Mouse (Mus musculus) embryonic facial prominence, embryonic 10.5 days (tissue): ENCODE measurements around the gene Tmem88. TPM values are rescaled to one million over a fixed set of nuclear protein-coding genes. Genes with fewer than 3 reads are reported as not detected.
"Not testable (repeated sequence)": the region's sequence is repeated elsewhere in the genome, so short reads cannot be mapped to it uniquely, and the experiment has no call there.

Experiments used
- DNase-seq: peaks from one replicate; pipeline ENCODE4 v3.0.0-alpha.2; 2017; ENCODE audit warnings: low spot score
- H3K27ac ChIP-seq: fragments of 300-500 bp; sonication (generic); replicated peaks from 2 replicates; pipeline ENCODE4 v1.5.1; 2016; ENCODE audit warnings: mild to moderate bottlenecking
- H3K27me3 ChIP-seq: fragments of 300-500 bp; sonication (generic); replicated peaks from 2 replicates; pipeline ENCODE4 v1.6.1; 2016; ENCODE audit warnings: low read depth, mild to moderate bottlenecking; ENCODE audit not compliant: poor library complexity, severe bottlenecking
- H3K36me3 ChIP-seq: fragments of 300-500 bp; sonication (generic); replicated peaks from 2 replicates; pipeline ENCODE4 v1.6.1; 2016; ENCODE audit warnings: mild to moderate bottlenecking, moderate library complexity
- H3K4me1 ChIP-seq: fragments of 300-500 bp; sonication (generic); 2 replicates; pipeline ENCODE4 v1.6.1; 2016
- H3K4me3 ChIP-seq: fragments of 300-500 bp; sonication (generic); 2 replicates; pipeline ENCODE4 v1.5.1; 2016; ENCODE audit warnings: mild to moderate bottlenecking, moderate library complexity
- H3K9me3 ChIP-seq: fragments of 300-500 bp; sonication (generic); 2 replicates; pipeline ENCODE4 v1.6.1; 2016; ENCODE audit warnings: mild to moderate bottlenecking
- WGBS: fragments of 180-500 bp; shearing (Covaris S2); methylation state at CpG from one replicate; pipeline ENCODE4 v1.1.7; 2016; 5-methylcytosine and 5-hydroxymethylcytosine counted together
- polyA plus RNA-seq: library from polyadenylated mRNA; unstranded; fragments of >200 nt; fragmentation: Nextera tagmentation; extraction: Ambion mirVana; gene quantifications from 2 replicates; pipeline ENCODE4 v1.2.1, GENCODE M21; 2016

Tmem88 gene
- polyA plus RNA-seq, 1 experiment from 2014 or later: 19.8 TPM

DNA sequence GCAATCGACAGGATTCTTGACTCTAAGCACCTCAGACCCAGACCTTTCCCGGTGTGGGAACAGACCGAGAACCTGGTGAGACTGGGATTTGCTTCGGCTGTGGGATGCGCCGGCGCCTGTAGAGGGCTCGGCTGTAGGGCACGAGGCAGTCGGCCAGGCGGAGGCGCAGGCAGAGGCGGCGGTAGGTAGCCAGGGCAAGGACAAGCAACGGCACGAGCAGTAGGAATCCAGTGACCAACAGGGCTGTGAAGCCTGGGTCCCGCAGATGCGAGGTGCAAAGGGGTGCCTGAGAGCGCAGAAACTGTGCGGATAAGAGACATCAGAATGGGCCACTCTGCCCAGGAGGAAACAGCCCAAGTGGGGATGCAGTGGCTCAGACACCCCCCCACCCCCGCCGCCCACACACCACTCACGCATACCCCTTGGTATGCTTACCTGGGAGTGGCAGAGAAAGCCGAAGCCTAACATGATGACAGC lies 415 bp downstream of the Tmem88 start:
- Histone ChIP-seq H3K36me3 (peaks cover 42% of the 10 kb centered on the region), H3K9me3 (no peaks in the 10 kb centered on the region), H3K27ac (peak overlapping the region; percentile 93), H3K4me1 (peaks cover 62% of the 10 kb centered on the region), H3K4me3 (peak overlapping the region; percentile 71), H3K27me3 (peaks cover 18% of the 10 kb centered on the region)
- 5% methylated on average over 24 of the region's 24 CpGs for WGBS
- DNase-seq: peak; percentile 68

DNA sequence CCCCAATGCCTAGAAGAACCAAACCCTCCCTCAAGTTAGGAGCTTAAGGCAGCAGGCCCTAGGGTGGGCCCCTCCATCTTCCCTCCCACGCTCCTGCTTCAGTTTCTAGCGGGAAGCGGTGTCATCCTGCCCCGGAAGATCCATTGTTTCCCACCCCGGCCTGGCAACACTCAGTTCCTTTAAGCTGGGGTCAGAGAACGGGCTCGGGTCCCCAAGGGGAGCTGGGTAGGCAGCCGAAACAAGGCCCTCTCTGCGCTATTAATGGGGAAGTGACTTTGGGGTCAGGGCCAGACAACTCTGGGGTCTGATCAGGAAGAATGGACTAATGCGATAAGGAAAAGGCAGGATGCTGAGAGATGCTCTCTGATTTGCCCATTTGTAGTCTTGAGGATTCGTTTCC lies 1.3 kb downstream of the Tmem88 start:
- WGBS: 26% methylated on average over 11 of the region's 11 CpGs
- H3K27ac ChIP-seq: peak overlapping the region; percentile 93
- H3K36me3 ChIP-seq: peaks cover 39% of the 10 kb centered on the region
- peak; percentile 53 for DNase-seq
- peaks cover 18% of the 10 kb centered on the region for H3K27me3 ChIP-seq
- peak overlapping the region; percentile 71 for H3K4me3 ChIP-seq
- H3K9me3 ChIP-seq: no peaks in the 10 kb centered on the region
- peaks cover 62% of the 10 kb centered on the region for H3K4me1 ChIP-seq

DNA sequence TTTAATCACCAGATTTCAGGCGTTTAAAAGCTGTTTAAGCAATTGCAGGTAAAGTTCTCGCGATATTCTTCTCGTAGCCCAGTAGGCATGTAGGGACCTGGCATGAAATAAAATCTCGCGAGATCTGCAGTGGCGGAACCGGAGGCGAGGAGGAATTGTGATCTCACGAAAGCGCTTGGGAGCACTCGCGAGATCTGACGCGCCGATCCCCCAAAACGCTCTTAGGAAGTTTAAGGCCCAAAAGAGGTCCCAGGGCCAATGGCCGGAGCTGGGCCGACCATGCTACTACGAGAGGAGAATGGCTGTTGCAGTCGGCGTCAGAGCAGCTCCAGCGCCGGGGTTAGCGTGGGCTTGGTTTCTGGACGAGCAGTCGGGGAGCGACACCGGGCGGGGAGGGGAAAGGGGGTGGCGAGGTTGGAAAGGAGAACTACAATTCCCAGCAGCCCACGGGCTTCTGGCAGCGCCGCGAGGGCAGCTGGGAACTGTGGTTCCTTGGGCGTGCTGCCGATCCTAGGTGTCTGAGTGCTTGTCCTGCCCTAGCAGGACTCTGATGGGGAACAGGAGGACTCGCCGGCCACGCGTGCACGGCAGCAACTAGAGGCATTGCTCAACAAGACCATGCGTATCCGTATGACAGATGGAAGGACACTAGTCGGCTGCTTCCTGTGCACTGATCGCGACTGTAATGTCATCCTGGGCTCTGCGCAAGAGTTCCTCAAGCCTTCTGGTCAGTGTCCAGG lies 2.2 kb downstream of the Tmem88 start:
- peaks cover 29% of the 10 kb centered on the region for H3K36me3 ChIP-seq
- WGBS: under 1% methylated on average over 48 of the region's 48 CpGs

DNA sequence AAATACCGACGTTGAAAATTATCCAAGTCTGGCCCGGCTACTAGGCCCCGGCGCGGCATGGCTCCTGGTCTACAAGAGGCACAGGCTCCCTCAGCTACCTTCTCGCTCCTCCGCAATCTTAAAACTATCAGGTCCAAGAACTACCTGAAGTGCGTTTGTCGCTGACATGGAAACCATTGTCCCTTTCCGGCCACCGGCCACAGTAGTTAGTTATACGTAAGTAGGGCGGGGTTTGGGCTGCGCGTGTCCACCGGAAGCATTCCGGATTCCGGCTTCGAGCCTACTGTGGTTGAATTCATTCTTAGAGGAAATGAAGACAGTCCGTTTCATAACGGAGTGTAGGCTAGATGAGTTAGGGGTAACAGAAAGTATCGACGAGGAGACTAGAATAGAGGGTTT lies 2.8 kb downstream of the Tmem88 start, which contains the start of the genes Naa38 and Cyb5d1:
TSS of gene Naa38 (plus strand) at position 253 of the 399 bp plus-strand sequence.
TSS of gene Cyb5d1 (minus strand) at position 397 of the 399 bp plus-strand sequence.
- Histone ChIP-seq H3K27ac (peak within 1 kb of the TSS; percentile 93), H3K36me3 (peaks cover 23% of the 10 kb centered on the region), H3K4me1 (peaks cover 49% of the 10 kb centered on the region), H3K4me3 (peak within 1 kb of the TSS; percentile 71)
- DNase-seq: peak; percentile 86
- H3K9me3 ChIP-seq, H3K27me3 ChIP-seq: not testable (repeated sequence)
- under 1% methylated on average over 24 of the region's 24 CpGs for WGBS

More for the DNA sequence above, 2.2 kb downstream of the Tmem88 start:
- DNase-seq: peak; percentile 95
- Histone ChIP-seq H3K9me3 (no peaks in the 10 kb centered on the region), H3K4me1 (peaks cover 54% of the 10 kb centered on the region), H3K27me3 (peaks cover 13% of the 10 kb centered on the region), H3K27ac (peak overlapping the region; percentile 93), H3K4me3 (peak overlapping the region; percentile 71)

DNA sequence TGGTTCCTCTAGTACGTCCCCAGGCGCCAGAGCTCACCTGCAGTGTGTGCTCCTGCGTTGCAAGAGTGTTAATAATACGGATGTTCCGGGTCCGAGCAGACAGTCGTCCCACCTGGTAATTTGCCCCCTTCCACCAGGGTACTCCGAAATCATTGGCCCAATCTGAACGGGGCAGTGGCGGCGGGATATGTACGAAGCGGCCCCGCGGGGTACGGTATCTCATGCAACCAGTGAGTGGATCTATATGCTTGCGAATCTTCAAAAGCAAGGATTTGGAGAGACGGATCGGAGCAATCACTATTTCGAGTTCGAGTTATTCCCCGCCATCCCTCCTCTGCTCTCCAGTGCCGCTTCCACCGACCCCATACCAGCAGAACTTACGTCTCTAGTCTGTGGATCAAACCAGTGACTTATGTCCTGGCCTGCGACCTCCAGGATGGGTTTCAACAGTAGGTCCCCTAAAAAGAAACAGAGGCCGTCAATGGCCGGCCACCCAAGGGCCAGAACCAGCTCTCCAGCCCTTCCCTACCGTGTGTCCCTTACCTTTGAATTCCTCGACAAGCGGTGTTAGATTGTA lies 3.4 kb downstream of the Tmem88 start:
- 2% methylated on average over 31 of the region's 31 CpGs for WGBS
- Histone ChIP-seq H3K27ac (peak overlapping the region; percentile 93), H3K4me3 (peak overlapping the region; percentile 71), H3K4me1 (peaks cover 49% of the 10 kb centered on the region), H3K36me3 (peaks cover 18% of the 10 kb centered on the region)
- not testable (repeated sequence) for H3K9me3 ChIP-seq, H3K27me3 ChIP-seq
- DNase-seq: peak; percentile 45

DNA sequence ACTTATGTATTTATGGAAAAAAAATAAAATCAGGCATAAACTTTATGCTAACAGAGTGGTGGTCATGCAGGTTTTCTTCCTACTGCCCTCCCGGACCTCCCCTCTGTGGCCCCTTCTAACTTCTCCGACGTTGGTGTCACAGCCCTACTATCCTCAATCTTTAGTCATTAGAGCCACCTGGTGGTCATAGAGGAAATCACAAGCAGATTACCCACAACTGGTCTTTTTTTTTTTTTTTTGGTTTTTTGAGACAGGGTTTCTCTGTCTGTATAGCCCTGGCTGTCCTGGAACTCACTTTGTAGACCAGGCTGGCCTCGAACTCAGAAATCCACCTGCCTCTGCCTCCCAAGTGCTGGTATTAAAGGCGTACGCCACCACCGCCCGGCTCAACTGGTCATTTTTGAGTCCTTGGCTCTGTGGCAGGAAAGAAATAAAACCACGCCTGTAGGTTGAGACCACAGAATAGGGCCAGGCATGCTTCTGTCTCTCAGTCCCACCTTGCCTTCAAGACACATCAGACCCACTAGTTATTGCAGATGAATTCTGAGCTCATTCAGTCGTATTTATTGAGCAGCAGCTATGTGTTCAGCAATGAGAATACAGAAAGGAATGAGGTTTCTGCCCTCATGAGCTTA lies 7.5 kb downstream of the Tmem88 start:
- 52% methylated on average over 10 of the region's 10 CpGs for WGBS
- DNase-seq: peak; percentile 68

DNA sequence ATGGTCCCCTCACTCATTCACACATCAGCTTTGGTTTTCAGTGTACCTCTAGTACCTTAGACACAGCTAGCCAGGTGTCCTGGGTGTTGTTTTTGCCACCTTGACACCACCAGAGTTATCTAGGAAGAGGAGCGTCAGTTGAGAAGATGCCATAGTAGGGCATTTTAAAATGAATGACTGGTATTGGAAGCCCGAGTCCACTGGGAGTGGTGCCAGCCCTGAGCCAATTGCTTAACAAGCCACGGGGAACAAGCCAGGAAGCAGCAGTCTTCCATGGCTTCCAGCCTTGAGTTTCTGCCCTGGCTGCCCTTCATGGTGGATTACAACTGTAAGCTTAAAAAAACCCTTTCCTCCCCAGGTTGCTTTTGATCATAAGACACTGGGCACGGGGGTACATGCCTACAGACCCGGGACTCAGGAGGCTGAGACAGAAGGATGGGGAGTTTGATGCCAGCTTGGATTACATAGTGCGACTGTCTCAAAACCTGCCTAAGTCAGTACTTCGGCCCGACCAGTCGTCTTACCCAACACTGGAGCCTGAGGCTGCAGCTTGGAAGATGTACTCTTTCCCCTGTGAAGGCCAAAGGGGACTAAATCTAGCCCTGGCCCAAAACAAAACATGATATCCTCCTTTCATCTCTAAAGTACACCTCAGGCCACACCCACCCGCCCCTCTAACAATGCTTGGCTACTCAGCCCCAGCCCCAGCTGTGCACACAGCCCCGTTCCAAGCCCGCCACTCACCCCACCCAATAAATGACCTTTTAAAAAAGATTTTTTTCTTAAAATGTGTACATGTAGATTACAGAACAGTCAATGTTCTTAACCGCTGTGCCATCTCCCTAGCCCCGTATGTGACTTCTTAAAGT lies 8.3 kb downstream of the Tmem88 start:
- Histone ChIP-seq H3K27ac (no peak overlapping the region), H3K36me3 (peaks cover 9% of the 10 kb centered on the region), H3K27me3 (no peaks in the 10 kb centered on the region), H3K9me3 (no peaks in the 10 kb centered on the region), H3K4me1 (peaks cover 13% of the 10 kb centered on the region), H3K4me3 (no peak overlapping the region)
- DNase-seq: no peak
- 71% methylated on average over 14 of the region's 14 CpGs for WGBS

More for the DNA sequence above, 7.5 kb downstream of the Tmem88 start:
- H3K36me3 ChIP-seq: peaks cover 9% of the 10 kb centered on the region
- no peaks in the 10 kb centered on the region for H3K27me3 ChIP-seq
- H3K9me3 ChIP-seq: no peaks in the 10 kb centered on the region
- no peak overlapping the region for H3K27ac ChIP-seq
- peaks cover 13% of the 10 kb centered on the region for H3K4me1 ChIP-seq
- H3K4me3 ChIP-seq: no peak overlapping the region

DNA sequence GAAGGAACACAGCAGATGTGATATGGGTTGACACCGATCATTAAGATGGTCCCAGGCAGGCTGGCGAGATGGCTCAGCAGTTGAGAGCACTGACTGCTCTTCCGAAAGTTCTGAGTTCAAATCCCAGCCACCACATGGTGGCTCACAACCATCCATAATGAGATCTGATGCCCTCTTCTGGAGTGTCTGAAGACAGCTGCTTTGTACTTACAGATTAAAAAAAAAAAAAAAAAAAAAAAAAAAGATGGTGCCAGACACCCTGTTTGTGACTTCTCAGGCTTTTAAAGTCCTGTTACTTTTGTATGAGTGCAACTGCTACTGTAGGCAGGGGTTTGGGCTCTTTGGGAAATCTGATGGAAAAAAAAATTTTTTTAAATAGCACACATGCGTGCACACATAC lies 9.4 kb downstream of the Tmem88 start:
- 97% methylated on average over 4 of the region's 4 CpGs for WGBS
- H3K9me3 ChIP-seq: no peaks in the 10 kb centered on the region
- no peak overlapping the region for H3K4me3 ChIP-seq
- H3K27ac ChIP-seq: no peak overlapping the region
- no peaks in the 10 kb centered on the region for H3K27me3 ChIP-seq
- no peak for DNase-seq
- H3K36me3 ChIP-seq: peaks cover 9% of the 10 kb centered on the region
- peaks cover 7% of the 10 kb centered on the region for H3K4me1 ChIP-seq

DNA sequence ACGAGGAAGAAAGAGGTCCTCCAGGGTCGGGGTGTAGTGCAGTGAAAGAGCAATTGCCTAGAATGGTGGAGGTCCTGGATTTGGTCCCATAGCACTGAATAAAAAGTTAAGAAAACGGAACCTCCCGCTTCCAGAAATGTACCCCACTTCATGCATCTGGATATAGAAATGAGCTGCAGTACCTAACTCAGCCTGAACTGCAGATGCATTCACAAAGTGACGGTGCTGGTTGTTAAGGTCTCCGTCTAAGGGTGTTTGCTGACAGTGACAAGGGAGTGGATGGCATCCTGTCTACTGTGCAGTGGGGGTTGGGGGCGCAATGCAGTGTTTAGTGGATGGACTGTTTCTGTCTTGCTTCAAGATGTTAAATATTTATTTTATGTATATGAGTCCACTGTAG lies 11.3 kb downstream of the Tmem88 start:
- Histone ChIP-seq H3K36me3 (peaks cover 7% of the 10 kb centered on the region), H3K9me3 (no peaks in the 10 kb centered on the region), H3K27ac (no peak overlapping the region), H3K4me3 (no peak overlapping the region), H3K27me3 (no peaks in the 10 kb centered on the region), H3K4me1 (peaks cover 7% of the 10 kb centered on the region)
- no peak for DNase-seq
- WGBS: 81% methylated on average over 7 of the region's 7 CpGs

DNA sequence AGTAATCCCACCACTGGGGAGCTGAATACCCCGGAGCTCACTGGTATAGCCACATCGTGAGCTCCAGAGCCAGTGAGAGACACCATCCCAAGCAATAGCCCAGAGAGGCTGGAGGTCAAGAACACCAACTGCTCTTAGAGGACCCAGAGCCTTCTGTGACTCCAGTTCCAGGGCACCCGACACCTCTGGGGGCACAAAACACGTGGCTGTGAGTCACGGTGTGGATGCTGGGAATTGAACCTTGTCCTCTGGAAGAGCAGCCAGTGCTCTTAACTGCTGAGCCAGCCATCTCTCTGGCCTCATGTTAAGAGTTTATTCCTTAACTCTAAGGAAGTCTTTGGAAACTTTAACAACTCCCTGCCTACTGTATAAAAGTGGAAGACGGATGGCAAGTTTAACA lies 13.1 kb downstream of the Tmem88 start:
- H3K4me1 ChIP-seq: peaks cover 4% of the 10 kb centered on the region
- no peak overlapping the region for H3K4me3 ChIP-seq
- DNase-seq: peak; percentile 6
- peaks cover 10% of the 10 kb centered on the region; the same call in 1 of the 2 replicates for H3K36me3 ChIP-seq
- H3K27ac ChIP-seq: no peak overlapping the region
- H3K9me3 ChIP-seq: no peaks in the 10 kb centered on the region
- H3K27me3 ChIP-seq: no peaks in the 10 kb centered on the region
- WGBS: 80% methylated on average over 6 of the region's 6 CpGs

DNA sequence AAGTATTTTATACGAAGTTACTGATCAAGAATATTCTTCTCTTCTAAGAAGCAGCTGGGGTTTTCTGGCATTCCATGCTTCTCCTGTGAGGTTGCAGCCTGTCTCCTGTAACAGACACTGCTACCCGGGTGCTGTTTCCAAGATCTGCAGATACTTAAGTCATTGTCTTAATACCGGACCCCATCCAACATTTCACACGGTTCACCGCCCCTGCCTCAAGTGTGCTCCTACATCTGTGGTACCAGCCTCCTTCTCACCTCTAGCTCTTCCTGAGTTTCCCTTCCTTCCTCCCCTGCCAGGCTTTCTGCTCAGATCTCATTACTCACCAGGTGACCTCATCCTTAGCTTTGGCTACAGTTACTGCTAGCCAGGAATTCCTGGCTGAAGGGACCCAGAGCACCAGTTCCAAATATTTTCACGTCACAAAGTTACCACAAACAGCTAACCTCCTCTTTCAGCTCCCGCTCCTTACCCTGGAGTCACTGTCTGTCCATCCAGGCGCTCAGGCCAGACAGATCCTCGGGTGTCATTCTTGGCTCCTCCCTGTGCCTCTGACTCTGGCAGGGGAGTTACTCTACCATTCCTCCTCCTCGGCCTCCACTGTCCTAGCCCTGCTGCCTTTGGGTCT lies 15.4 kb downstream of the Tmem88 start:
- Histone ChIP-seq H3K4me1 (no peaks in the 10 kb centered on the region), H3K9me3 (no peaks in the 10 kb centered on the region), H3K27ac (no peak overlapping the region; the same call in 1 of the 2 replicates), H3K36me3 (peaks cover 19% of the 10 kb centered on the region), H3K27me3 (no peaks in the 10 kb centered on the region), H3K4me3 (no peak overlapping the region)
- DNase-seq: no peak
- WGBS: 70% methylated on average over 10 of the region's 10 CpGs
